Mouse (Mus musculus): ENCODE results near the gene Pwp1. TPM values are rescaled to one million over a fixed set of nuclear protein-coding genes. Genes with fewer than 3 reads are reported as not detected.

Pwp1 gene
- polyA plus RNA-seq, 1 experiment from 2014 or later, result 90.4 TPM

DNA sequence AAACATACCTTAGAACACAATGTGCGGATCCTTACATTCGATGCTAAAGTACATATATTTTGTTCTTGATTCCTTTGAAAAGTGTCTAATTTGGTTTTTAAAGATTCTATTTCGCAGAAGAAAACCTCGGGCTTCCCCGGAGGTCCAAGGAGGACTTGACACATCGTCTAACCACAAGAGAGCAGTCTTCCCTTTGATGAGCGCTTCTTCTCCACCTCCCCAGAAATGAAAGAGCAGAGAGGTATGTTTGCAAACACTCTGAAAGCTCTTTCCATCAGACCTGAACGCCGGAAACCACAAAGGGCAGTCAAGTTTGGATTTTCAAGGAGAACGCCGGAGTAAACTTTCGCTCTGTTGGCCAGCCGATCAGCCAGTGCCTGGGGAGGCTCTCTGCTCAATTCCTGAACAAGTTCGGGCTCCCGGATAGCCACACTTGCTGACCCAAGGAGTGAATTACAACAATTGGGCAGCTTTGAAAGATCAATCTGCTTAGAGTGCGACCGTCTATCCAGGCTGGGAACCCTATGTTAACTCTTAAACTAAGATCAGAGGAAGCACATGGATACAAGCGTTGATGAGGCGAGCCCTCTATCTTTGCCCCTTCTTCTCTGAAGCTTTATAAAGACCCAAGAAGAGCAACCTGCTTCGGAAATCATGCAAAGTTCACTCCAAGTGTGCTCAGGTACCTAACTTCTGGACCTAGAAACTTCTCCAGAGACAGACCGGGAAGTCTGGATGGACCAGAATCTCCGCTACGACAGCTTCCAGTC is 98.6 kb downstream of the Pwp1 start, which contains the start of gene Ascl4:
TSS of gene Ascl4 (plus strand) at position 6 of the 770 bp plus-strand sequence.
- 2% methylated on average over 23 of the region's 23 CpGs for WGBS

DNA sequence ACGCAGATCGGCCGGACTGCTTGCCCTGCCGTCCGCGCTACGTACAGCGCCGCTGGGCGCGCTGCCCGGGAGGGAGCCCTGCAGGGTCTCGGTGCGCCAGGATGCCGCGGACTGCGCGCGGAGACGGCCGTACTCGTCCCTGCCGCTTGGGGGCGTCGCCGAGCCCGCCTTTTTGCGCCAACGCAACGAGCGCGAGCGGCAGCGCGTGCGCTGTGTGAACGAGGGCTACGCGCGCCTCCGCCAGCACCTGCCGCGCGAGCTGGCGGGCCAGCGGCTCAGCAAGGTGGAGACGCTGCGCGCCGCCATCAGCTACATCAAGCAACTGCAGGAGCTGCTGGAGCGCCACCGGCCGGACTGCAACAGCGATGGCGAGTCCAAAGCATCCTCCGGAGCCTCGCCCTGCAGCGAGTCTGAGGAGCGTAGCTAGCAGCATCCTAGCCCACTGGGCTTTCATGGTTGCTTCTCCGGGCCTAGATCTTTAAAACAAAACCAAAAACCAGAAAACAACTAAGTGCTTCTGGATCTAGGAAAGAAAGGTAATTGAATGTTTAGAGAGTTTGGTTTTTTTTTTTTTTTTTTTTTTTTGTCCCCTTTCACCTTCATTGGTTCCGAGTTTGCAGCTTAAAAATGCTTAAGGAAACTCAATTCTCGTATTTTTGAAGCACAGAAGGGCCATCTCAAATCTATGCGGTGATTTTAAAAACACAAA is 99.4 kb downstream of the Pwp1 start:
- no peaks in the 10 kb centered on the region for H3K36me3 ChIP-seq (replicated peaks)
- peak overlapping the region; percentile 60 for H3K9ac ChIP-seq
- peak; percentile 92 for ATAC-seq (ENCODE audit: low FRiP score)
- H3K27ac ChIP-seq, result 0 out of 2 replicates have a peak overlapping the region, but pooled peaks have one; percentile 31
- 1% methylated on average over 63 of the region's 63 CpGs for WGBS
- peak overlapping the region; percentile 54 for H3K4me3 ChIP-seq (replicated peaks)
- peaks cover 22% of the 10 kb centered on the region for H3K4me1 ChIP-seq
- peaks cover 19% of the 10 kb centered on the region for H3K27me3 ChIP-seq
- peak overlapping the region; percentile 84 for H3K4me2 ChIP-seq
- H3K9me3 ChIP-seq, result no peaks in the 10 kb centered on the region

More for the DNA sequence above, 98.6 kb downstream of the Pwp1 start, which contains the start of gene Ascl4:
- Histone ChIP-seq H3K4me2 (peak within 1 kb of the TSS; percentile 84), H3K4me1 (peaks cover 22% of the 10 kb centered on the region), H3K36me3 (replicated peaks) (no peaks in the 10 kb centered on the region), H3K9ac (peak within 1 kb of the TSS; percentile 60), H3K27me3 (peaks cover 23% of the 10 kb centered on the region), H3K9me3 (no peaks in the 10 kb centered on the region), H3K27ac (0 out of 2 replicates have a peak within 1 kb of the TSS, but pooled peaks have one; percentile 31), H3K4me3 (replicated peaks) (peak within 1 kb of the TSS; percentile 54)
- peak; percentile 27; the same call in 1 of the 2 replicates for ATAC-seq (ENCODE audit: low FRiP score)

DNA sequence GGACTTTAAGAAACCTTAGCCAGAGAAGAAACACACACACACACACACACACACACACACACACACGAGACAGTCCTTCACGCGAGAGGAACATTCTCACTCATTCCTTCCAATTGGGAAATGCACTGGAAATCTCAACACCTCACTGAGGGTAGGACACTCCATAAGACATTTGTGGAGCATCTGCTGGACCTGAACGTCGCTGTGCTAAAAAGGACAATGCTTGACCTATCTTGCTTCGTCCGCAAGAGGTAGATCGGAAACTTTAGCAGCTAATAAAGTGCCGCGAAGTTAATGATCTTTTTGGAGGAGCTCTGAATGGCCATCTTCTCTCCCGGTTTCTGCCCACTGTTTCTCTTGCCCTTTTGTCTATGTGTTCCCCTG is 99.9 kb downstream of the Pwp1 start:
- Histone ChIP-seq H3K9me3 (no peaks in the 10 kb centered on the region), H3K9ac (peak overlapping the region; percentile 29; the same call in 1 of the 2 replicates), H3K4me3 (replicated peaks) (peak overlapping the region; percentile 54), H3K4me2 (peak overlapping the region; percentile 84), H3K36me3 (replicated peaks) (no peaks in the 10 kb centered on the region), H3K27ac (no peak overlapping the region), H3K27me3 (peaks cover 19% of the 10 kb centered on the region), H3K4me1 (peaks cover 22% of the 10 kb centered on the region)
- WGBS, result 48% methylated on average over 11 of the region's 11 CpGs
- ATAC-seq (ENCODE audit: low FRiP score), result no peak

DNA sequence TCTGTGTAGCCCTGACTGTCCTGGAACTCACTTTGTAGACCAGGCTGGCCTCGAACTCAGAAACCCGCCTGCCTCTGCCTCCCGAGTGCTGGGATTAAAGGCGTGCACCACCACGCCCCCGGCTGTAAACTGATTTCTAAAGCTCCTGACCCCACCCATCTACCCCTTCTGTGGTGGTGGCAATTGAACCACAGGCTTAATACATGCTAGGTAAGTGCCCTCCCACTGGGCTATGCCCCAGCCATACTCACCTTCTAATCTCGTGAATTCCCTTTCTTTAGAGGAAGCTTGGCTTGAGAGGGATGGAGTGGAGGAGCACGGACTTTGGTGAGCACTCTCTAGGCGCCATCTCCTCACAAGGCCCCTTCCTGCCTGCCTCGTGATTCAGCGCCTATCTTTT is 100.7 kb downstream of the Pwp1 start:
- Histone ChIP-seq H3K36me3 (replicated peaks) (0 out of 2 replicates have a peak, but pooled peaks cover under 1% of the 10 kb centered on the region), H3K4me1 (peaks cover 22% of the 10 kb centered on the region), H3K27me3 (peaks cover 19% of the 10 kb centered on the region), H3K27ac (no peak overlapping the region), H3K9me3 (no peaks in the 10 kb centered on the region), H3K4me3 (replicated peaks) (no peak overlapping the region), H3K9ac (no peak overlapping the region), H3K4me2 (no peak overlapping the region)
- no peak for ATAC-seq (ENCODE audit: low FRiP score)
- WGBS, result 92% methylated on average over 11 of the region's 11 CpGs

DNA sequence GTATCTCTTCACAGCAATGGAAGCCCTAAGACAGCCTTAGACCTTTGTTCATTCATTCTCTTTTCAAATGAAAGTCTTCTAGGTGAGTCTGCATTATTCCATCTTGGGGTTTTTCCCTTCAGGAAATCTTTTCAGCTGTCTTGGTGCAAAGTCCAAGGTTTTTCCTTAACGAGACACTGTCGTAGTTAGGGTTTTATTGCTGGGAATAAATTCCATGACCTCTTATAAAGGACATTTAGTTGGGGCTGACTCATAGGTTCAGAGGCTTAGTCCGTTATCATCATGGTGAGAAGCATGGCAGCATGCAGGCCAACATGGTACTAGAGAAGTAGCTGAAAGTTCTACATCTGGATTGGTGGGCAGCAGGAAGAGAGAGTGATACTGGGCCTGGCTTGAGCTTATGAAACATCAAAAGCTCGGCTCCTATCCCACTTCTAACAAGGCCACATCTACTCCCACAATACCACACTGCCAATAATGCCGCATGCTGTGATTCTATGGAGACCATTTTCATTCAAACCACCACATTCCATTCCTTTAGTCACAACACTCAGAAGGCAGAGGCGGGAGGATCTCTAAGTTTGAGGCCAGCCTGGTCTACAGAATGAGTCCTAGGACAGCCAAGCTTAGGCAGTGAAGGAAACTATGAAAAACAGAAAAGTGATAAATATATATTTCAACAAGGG is 107.1 kb downstream of the Pwp1 start:
- no peak overlapping the region for H3K4me3 ChIP-seq (replicated peaks)
- H3K36me3 ChIP-seq (replicated peaks), result peaks cover 63% of the 10 kb centered on the region
- no peak for ATAC-seq (ENCODE audit: low FRiP score)
- H3K4me1 ChIP-seq, result no peaks in the 10 kb centered on the region
- no peaks in the 10 kb centered on the region for H3K27me3 ChIP-seq
- 95% methylated on average over 6 of the region's 6 CpGs for WGBS
- no peak overlapping the region for H3K9ac ChIP-seq
- no peak overlapping the region for H3K4me2 ChIP-seq
- H3K27ac ChIP-seq, result no peak overlapping the region
- 0 out of 2 replicates have a peak, but pooled peaks cover 5% of the 10 kb centered on the region for H3K9me3 ChIP-seq

Other genes with a start within 250 kb of the Pwp1 start
- gene Prdm4, start 87.6 kb downstream of the Pwp1 start, polyA plus RNA-seq (2016; fragmentation: Nextera tagmentation; extraction: Ambion mirVana), result 29.6 and 33.9 TPM in 2 replicates
- gene Ascl4, start 98.2 kb downstream of the Pwp1 start, polyA plus RNA-seq (2016; fragmentation: Nextera tagmentation; extraction: Ambion mirVana), result 0.56 and 0.82 TPM in 2 replicates
- 192 and 195 TPM in 2 replicates for gene Rtcb, start 128.3 kb downstream of the Pwp1 start, polyA plus RNA-seq (2016; fragmentation: Nextera tagmentation; extraction: Ambion mirVana)
- not detected in 2 replicates for gene Bpifc, start 182.4 kb downstream of the Pwp1 start, polyA plus RNA-seq (2016; fragmentation: Nextera tagmentation; extraction: Ambion mirVana)
- gene Fbxo7, start 192.5 kb downstream of the Pwp1 start, polyA plus RNA-seq (2016; fragmentation: Nextera tagmentation; extraction: Ambion mirVana), result 15.1 and 15.4 TPM in 2 replicates